12 mouse cellular contexts compared by ENCODE assay signal in the genomic region with DNA sequence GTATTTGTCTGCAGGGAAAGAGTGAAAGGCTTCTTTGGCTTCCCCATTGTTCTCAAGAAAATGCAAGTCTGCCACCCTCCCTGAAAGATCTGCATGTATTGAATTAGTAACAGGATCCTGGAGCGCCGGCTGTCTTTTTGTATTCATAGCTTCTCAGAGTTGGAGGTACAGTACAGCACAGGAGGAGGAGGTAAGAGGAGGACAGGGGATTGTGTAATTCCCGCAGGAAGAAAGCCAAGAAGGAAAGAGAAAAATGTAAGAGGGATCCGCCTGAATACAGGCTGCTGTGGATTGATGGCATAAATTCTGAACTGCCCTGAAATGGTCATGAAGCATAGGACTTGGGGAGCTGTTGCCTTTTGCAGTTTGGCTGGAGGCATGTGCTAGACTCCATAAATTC. TPM values are rescaled to one million over a fixed set of nuclear protein-coding genes. Genes with fewer than 3 reads are reported as not detected.
DNase-seq lines count a peak whose midpoint lies in the region; ATAC-seq and TF ChIP-seq lines count a peak whose summit lies in the region.
"Had no signal": no experiment of that assay in that cellular context is flagged by ENCODE, and none has a peak within 500 bp of the region (broad histone marks: within the 10 kb centered on the region; RNA-seq: fewer than 3 reads in every experiment).

No protein-coding gene starts in this region.

- no peaks in the 10 kb centered on the region for H3K9me3 ChIP-seq in midbrain, embryonic 12.5 days
- no peaks in the 10 kb centered on the region for H3K9me3 ChIP-seq in midbrain, postnatal 0 days (ENCODE audit: low read length)
- H3K9me3 ChIP-seq in stomach, postnatal 0 days (ENCODE audit: control insufficient read depth, low read length) = no peaks in the 10 kb centered on the region
- H3K9me3 ChIP-seq in intestine, postnatal 0 days (ENCODE audit: control insufficient read depth) = no peaks in the 10 kb centered on the region
- H3K9me3 ChIP-seq: embryonic facial prominence, embryonic 12.5 days; intestine, embryonic 15.5 days had no signal

- peak; percentile 19; the same call in 1 of the 2 replicates for ATAC-seq in midbrain, embryonic 12.5 days (ENCODE audit: low FRiP score, low read depth)
- ATAC-seq in midbrain, postnatal 0 days (ENCODE audit: low FRiP score) = no peak
- peak; percentile 56; the same call in 1 of the 2 replicates for ATAC-seq in stomach, postnatal 0 days (ENCODE audit: low FRiP score, low TSS enrichment)
- ATAC-seq in intestine, postnatal 0 days = no peak
- ATAC-seq: CD4-positive, CD25-positive, alpha-beta regulatory T cell, adult 4 months; intestine, embryonic 15.5 days had no signal

- TF ChIP-seq EP300 in stomach, postnatal 0 days (optimal IDR thresholded peaks at IDR 0.05) = no peak

- 20% methylated on average over 4 of the region's 4 CpGs for WGBS in midbrain, embryonic 12.5 days
- WGBS in midbrain, postnatal 0 days = 27% methylated on average over 4 of the region's 4 CpGs
- WGBS in stomach, postnatal 0 days = 34% methylated on average over 4 of the region's 4 CpGs
- 60% methylated on average over 4 of the region's 4 CpGs for WGBS in intestine, postnatal 0 days

- TF ChIP-seq CTCF in midbrain, postnatal 0 days (IDR thresholded peaks at IDR 0.05) = no peak
- no peak for TF ChIP-seq CTCF in stomach, postnatal 0 days (IDR thresholded peaks at IDR 0.05; ENCODE audit: low read depth)
- TF ChIP-seq CTCF in intestine, postnatal 0 days (IDR thresholded peaks at IDR 0.05; ENCODE audit: low read depth) = no peak

- no peak overlapping the region for H3K9ac ChIP-seq in midbrain, embryonic 12.5 days (replicated peaks)
- H3K9ac ChIP-seq in midbrain, postnatal 0 days (replicated peaks; ENCODE audit: low read length, poor library complexity, severe bottlenecking) = no peak overlapping the region
- no peak overlapping the region for H3K9ac ChIP-seq in stomach, postnatal 0 days (ENCODE audit: low read length)
- H3K9ac ChIP-seq in intestine, postnatal 0 days (ENCODE audit: low read depth, low read length) = no peak overlapping the region
- H3K9ac ChIP-seq: embryonic facial prominence, embryonic 12.5 days; intestine, embryonic 15.5 days had no signal

- no peaks in the 10 kb centered on the region for H3K36me3 ChIP-seq in midbrain, embryonic 12.5 days
- no peaks in the 10 kb centered on the region for H3K36me3 ChIP-seq in midbrain, postnatal 0 days (ENCODE audit: insufficient read depth, low read length)
- no peaks in the 10 kb centered on the region for H3K36me3 ChIP-seq in stomach, postnatal 0 days (ENCODE audit: control insufficient read depth, insufficient read depth, low read length)
- H3K36me3 ChIP-seq in intestine, postnatal 0 days (ENCODE audit: control insufficient read depth, insufficient read depth) = no peaks in the 10 kb centered on the region
- H3K36me3 ChIP-seq: embryonic facial prominence, embryonic 12.5 days; intestine, embryonic 15.5 days had no signal

- peaks cover 6% of the 10 kb centered on the region for H3K4me1 ChIP-seq in midbrain, embryonic 12.5 days
- no peaks in the 10 kb centered on the region for H3K4me1 ChIP-seq in midbrain, postnatal 0 days (ENCODE audit: insufficient read depth, low read length)
- H3K4me1 ChIP-seq in stomach, postnatal 0 days (replicated peaks; ENCODE audit: control insufficient read depth, insufficient read depth) = no peaks in the 10 kb centered on the region
- no peaks in the 10 kb centered on the region for H3K4me1 ChIP-seq in intestine, postnatal 0 days (replicated peaks; ENCODE audit: control insufficient read depth, insufficient read depth, low read length)

- H3K4me3 ChIP-seq in midbrain, embryonic 12.5 days = no peak overlapping the region
- no peak overlapping the region for H3K4me3 ChIP-seq in midbrain, postnatal 0 days (ENCODE audit: low read depth, low read length)
- no peak overlapping the region for H3K4me3 ChIP-seq in stomach, postnatal 0 days (ENCODE audit: low read depth, low read length)
- H3K4me3 ChIP-seq in intestine, postnatal 0 days (ENCODE audit: low read depth, low read length) = no peak overlapping the region
- H3K4me3 ChIP-seq: embryonic facial prominence, embryonic 12.5 days; intestine, embryonic 15.5 days had no signal

- no peak overlapping the region for H3K4me2 ChIP-seq in midbrain, embryonic 12.5 days (replicated peaks)
- H3K4me2 ChIP-seq in midbrain, postnatal 0 days (ENCODE audit: low read depth, low read length, poor library complexity, severe bottlenecking) = no peak overlapping the region
- H3K4me2 ChIP-seq in stomach, postnatal 0 days (replicated peaks; ENCODE audit: low read depth) = no peak overlapping the region
- no peak overlapping the region for H3K4me2 ChIP-seq in intestine, postnatal 0 days (replicated peaks; ENCODE audit: low read depth)
- H3K4me2 ChIP-seq: embryonic facial prominence, embryonic 12.5 days; heart, embryonic 11.5 days; intestine, embryonic 15.5 days had no signal

- H3K27me3 ChIP-seq in midbrain, embryonic 12.5 days = no peaks in the 10 kb centered on the region
- no peaks in the 10 kb centered on the region for H3K27me3 ChIP-seq in midbrain, postnatal 0 days (ENCODE audit: insufficient read depth, low read length)
- no peaks in the 10 kb centered on the region for H3K27me3 ChIP-seq in stomach, postnatal 0 days (ENCODE audit: control insufficient read depth, insufficient read depth, low read length)
- H3K27me3 ChIP-seq in intestine, postnatal 0 days (replicated peaks; ENCODE audit: control insufficient read depth, insufficient read depth, low read length) = no peaks in the 10 kb centered on the region
- H3K27me3 ChIP-seq: embryonic facial prominence, embryonic 12.5 days; intestine, embryonic 15.5 days had no signal

- peak; percentile 48 for DNase-seq in gastrocnemius, adult 18-20 months (ENCODE audit: low spot score)
- no peak for DNase-seq in gastrocnemius, postnatal 36 days
- no peak for DNase-seq in midbrain, postnatal 0 days (ENCODE audit: low spot score)
- DNase-seq in left cerebral cortex, postnatal 14 days (ENCODE audit: low spot score in 2 of 2) = peak; percentile 58 to 72
- no peak for DNase-seq in stomach, postnatal 0 days (ENCODE audit: low spot score)
- no peak for DNase-seq in embryo, embryonic 11 days

- H3K27ac ChIP-seq in midbrain, embryonic 12.5 days (replicated peaks) = no peak overlapping the region
- H3K27ac ChIP-seq in midbrain, postnatal 0 days (ENCODE audit: low read depth, low read length) = no peak overlapping the region
- H3K27ac ChIP-seq in stomach, postnatal 0 days (replicated peaks) = no peak overlapping the region
- no peak overlapping the region for H3K27ac ChIP-seq in intestine, postnatal 0 days (ENCODE audit: low read depth, low read length)
- H3K27ac ChIP-seq: embryonic facial prominence, embryonic 12.5 days; intestine, embryonic 15.5 days had no signal

- intact Hi-C loops in gastrocnemius, postnatal 36 days (cut with DNase I) = loop anchor here (5.0 kb wide), 1 partner anchor 120 kb away; no protein-coding TSS in a partner anchor
- intact Hi-C loops in left cerebral cortex, postnatal 14 days (cut with DNase I) = no loop called here

RNA-seq across cellular contexts. Expression of a gene that starts 36.1 kb away (rescaled TPM):
- total RNA-seq in gastrocnemius, adult 18-20 months (2021) = 10 to 100 TPM in 1 of 2 experiments, 1 to 10 TPM in 1; 7.1 to 19.5 TPM
- 10 to 100 TPM; 13.7 to 19.0 TPM for total RNA-seq in gastrocnemius, postnatal 36 days (2021)
- 89.5 and 89.7 TPM in 2 replicates for polyA plus RNA-seq in midbrain, embryonic 12.5 days (2016; fragmentation: Nextera tagmentation; extraction: Ambion mirVana)
- 185 and 189 TPM in 2 replicates for total RNA-seq in midbrain, postnatal 0 days (2014; rRNA removed)
- 110 and 112 TPM in 2 replicates for polyA plus RNA-seq in midbrain, postnatal 0 days (2015; fragmentation: Nextera tagmentation; extraction: Ambion mirVana)
- 10 to 100 TPM; 59.4 to 65.2 TPM for total RNA-seq in left cerebral cortex, postnatal 14 days (2021)
- polyA plus RNA-seq in stomach, postnatal 0 days (2015; fragmentation: Nextera tagmentation; extraction: Ambion mirVana) = 9.2 and 9.9 TPM in 2 replicates
- 11.2 and 12.2 TPM in 2 replicates for polyA plus RNA-seq in intestine, postnatal 0 days (2015; fragmentation: Nextera tagmentation; extraction: Ambion mirVana)

Comparison
In these comparisons a context has a peak if more than half of its experiments do, and no peak if none do; other contexts are left out.
1. DNase-seq: peak in gastrocnemius, adult 18-20 months (single experiment) and left cerebral cortex, postnatal 14 days (2 of 2); none in gastrocnemius, postnatal 36 days (0 of 2), midbrain, postnatal 0 days (single experiment), stomach, postnatal 0 days (single experiment) and embryo, embryonic 11 days (single experiment).
2. ATAC-seq: peak in midbrain, embryonic 12.5 days (single experiment) and stomach, postnatal 0 days (single experiment); none in midbrain, postnatal 0 days (single experiment) and intestine, postnatal 0 days (single experiment).